Mouse (Mus musculus) frontal cortex, postnatal 36 days (tissue): ENCODE data around the gene Sptbn1.

Experiments
- DNase-seq, 2 experiments: peaks; one replicate each; pipeline ENCODE4 v3.0.0; 2022; ENCODE audit warnings: low spot score in 2 of 2

Sptbn1 gene

DNA sequence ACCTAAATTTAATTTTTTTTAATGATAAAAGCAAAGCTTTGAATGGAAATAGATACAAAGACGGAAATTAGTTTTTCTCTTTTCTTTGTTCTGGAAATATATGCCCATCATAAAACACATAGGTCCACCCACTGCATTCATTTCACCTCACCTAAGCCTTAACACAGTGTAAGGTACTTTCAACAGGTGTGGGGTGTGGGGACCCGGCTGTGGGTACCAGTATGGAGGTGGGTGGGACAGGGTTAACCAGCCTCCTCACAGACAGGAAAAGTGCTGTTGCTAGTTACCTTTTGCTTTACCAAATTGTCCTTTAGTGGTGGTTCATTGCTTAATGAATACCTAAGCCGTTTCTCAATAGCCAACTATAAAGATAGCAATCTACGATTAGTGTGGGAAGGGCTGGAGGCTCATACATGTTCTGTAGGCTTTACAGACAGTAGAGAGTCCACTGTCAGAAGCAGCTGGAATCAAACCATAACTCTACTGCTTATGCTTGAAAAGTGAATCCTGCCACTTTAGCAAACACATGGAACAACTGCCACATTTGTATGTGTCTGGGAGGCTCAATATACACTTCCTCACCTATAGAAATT is 96.3 kb downstream of the Sptbn1 start:
- DNase-seq = no peak

DNA sequence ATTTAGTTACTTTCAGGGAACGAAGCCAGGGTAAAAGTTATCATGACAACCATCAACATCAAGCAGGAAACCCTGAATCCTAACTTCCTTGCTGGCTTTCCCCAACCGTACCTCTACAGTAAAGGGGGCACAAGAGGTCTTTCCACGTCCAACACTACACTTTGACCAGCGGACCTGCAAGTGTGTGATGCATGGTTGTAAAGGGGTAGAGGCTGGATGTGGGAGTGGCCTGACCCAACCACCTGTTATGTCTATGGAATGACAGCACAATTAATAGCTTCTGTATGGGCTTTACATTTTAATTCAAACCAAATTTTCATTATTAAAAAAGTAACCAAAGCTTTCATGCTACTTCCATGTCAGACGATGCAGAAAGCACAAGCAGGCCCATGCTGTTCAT is 96.8 kb downstream of the Sptbn1 start:
- DNase-seq = no peak

- DNase-seq = no peak
Measured at GRCm38 (mm10) chr11:30166551-30166922, 101.4 kb downstream of the Sptbn1 start.

DNA sequence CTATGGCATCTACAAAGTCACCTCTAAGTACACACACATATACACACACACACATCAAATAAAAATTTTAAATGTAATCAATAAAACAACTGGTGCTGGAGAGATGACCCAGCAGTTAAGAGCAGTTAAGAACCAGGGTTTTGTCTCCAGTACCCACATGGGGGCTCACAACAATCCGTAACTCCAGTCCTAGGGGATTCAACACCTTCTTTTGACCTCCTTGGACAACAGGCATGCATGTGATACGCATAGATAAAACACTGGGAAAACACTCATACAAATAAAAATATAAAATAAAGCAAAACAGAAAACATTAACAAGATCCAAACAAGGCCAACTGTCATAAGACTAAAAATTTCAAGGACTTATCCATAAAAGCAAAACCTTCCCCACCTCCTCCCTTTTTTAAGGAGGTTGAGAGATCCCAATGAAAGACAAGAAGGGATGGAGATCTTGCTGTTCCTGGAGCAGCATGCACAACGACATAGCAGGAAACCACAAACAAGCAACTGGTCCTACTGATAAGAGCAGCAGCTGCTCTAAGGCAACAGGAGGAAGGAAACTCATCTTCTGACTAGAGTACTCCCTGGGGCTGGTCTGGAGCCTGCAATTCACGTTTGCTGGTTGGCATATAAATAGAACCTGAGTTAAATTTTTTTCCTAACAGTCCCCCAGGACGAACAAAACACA is 102.0 kb downstream of the Sptbn1 start:
- no peak for DNase-seq

GRCm38 (mm10) chr11:30164515-30165214 is 103.3 kb downstream of the Sptbn1 start:
- no peak for DNase-seq

DNA sequence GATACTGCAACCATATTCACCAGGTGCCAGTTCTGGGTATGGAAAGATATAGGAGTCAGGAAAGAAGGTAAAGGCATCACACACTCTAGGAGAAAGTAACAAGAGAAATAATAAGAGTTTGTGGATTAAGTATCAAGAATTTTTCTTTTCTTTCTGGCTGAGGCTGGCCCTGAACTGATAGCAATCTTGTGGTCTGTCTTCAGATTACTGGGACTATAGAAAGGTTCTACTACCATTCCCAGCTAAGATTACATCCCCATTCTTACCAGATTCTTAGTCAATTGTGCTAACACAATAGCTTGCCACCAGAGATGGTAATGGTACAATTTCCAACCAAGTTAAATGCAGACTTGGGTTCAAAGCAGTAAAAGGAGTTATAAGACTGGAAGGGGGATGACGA is 104.1 kb downstream of the Sptbn1 start:
- DNase-seq = no peak

DNA sequence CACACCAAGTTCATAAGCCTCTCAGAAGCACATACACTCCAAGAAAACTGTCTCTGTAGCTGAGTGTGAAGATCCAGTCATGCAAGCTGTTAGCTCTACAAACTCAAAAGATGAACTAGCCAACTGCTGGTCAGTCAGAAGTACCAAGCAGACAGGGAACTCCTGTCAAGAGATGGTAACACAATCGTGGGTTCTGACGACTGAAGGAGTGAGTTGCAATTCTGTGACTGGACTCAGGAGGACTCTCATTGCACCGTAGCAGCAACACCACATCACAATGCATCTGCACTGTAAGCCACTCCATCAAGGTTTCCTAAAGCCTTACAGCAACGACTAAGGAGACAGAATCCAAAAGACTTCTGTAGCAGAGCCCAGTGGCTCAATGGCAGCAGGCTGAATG is 104.9 kb downstream of the Sptbn1 start:
- DNase-seq = no peak

DNA sequence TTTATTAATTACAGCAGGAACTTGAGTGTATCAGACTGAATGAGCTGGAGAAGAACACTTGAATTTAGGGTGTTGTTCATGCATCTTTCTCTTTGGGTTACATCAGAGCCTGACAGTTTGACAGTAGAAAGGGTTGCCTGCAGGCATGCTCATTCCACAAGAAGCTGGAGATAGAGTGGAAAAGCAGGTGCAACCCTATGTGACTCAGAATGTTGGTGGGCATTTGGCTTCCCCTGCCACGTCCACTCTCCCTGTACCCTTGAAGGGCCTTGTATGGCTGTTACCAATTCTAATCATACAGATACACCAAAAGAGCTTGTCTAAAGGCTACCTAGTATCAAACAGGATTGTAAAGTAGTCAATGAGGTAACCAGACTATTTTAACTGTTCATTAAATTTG is 106.2 kb downstream of the Sptbn1 start:
- no peak for DNase-seq

- peak; percentile 30 to 45 for DNase-seq
Measured at GRCm38 (mm10) chr11:30161173-30161650, 106.8 kb downstream of the Sptbn1 start.

DNA sequence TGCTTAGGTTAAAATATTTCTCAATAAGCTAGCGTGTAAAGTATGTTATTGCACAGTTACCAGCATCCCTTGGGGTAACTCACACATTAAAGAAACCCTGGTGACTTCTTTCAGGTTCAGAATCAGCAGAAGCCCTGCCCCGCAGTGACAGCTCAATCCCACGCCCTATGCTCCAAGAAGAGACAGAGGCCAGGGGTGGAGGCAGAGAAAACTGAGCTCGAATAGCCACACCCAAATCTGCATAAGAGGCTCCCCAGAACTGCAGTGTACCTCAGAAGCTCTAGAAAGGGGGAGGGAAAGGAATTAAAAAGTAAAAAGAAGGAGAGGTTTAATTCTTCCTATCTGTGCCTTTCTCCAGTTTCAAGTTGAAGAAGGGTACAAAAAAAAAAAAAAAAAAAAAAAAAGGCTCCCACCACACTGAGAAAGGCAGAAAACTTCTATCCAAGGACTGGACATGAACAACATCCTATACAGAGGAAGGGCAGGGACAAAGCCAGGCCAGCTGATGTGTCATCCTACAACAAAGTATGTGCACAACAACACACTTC is 107.3 kb downstream of the Sptbn1 start:
- DNase-seq = no peak

DNA sequence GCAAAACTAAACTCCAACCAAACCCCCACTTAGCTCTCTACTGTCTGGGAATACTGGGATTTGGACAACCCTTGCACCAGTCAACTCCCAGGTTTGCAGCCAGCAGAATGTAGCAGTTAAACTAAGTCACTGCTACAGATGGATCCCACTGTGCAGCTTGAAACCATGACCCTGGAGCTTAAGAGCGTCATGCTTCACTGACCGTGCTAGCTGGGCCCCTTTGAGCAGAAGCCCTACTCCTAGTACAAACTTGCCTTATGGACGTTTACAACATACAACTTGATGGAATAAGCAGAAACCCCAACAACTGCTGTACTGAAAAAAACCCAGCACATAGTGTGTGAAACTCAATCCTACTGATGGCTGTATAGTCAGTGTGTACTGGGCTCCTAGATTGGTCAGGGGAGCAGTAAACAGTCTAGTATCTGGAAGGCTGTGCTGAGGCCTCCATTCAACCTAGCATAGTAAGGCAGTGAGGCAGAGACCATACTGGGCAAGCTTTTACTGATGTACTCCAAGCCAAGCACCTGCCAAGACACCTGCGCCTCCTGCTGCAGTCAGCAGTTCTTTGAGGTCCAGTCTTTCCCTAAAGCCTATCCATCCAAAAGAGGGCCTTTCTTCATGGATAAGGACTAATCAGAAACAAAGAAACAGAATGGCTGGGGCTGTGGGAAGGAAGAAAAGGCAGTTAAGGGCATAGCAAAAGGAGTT is 108.3 kb downstream of the Sptbn1 start:
- no peak for DNase-seq

DNA sequence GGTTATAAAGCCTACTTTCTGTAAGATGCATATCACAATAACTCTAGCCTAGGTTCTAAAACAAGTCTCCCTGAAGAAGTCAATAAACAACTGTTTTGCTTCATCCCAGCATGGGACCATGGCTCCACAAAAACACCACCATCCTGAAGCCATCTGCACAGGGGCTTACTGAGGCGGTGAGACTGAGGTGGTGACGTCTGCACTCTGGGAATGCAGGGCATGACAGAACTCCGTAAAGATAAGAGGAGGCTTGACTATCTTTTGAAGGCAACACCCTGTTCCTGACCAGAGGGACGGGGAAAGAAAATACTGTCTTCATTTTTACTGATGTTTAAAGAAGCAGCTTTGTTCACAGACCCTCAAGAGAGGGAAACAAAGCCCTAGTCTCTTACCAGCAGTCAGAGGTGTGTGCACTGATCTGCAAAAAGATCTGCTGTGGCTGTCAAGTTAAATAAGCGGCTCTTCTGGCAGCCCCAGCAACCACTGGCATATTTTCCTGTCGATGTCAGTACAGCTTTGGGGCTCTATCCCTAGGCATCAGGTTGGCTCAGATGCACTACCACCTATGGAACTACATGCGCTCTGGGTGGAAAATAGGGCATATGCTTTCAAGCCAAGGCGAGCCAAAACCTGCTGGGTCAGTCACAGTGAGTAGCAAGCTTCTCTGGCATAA is 109.8 kb downstream of the Sptbn1 start:
- no peak for DNase-seq

GRCm38 (mm10) chr11:30155887-30156286 is 112.1 kb downstream of the Sptbn1 start:
- DNase-seq = no peak

GRCm38 (mm10) chr11:30154980-30155379 is 113.0 kb downstream of the Sptbn1 start:
- DNase-seq = no peak

DNA sequence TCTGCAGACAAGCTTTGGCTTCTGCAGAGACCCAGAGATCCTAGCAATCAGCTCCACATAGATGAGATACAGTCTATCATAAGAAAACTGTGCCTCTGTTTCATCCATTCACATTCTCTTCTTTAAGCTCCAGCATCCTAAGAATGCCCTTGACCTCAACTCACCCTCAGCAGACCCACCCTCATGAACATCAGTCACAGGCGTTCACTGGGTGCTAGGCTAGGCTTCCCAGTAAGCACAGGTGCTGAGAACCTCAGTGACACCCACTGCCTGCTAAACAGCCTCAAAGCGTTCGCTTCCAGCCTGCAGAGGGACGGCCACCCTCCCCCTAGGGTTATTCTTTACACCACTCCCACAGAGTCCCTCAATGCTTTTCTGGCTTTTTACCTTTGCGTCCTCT is 119.1 kb downstream of the Sptbn1 start:
- DNase-seq = no peak

DNA sequence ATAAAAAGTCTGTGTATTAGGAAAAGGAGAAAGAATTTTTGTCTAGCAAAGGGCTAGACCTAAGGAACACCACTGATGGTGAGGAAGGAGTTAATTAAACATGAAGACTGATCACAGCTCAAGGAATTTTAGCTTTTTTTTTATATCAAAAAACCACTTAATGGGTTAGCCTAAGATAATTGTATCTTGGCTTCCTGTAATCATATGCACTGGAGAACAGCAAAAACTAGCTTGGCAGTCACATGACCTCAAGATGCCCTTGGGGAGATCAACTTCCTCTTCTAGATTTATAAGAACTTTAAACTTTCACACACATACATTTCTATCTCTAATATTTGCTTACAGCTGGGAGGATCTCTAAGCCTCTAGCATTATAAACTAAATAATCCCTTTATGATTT is 119.6 kb downstream of the Sptbn1 start:
- DNase-seq = no peak

- DNase-seq = no peak
Measured at GRCm38 (mm10) chr11:30147882-30148281, 120.1 kb downstream of the Sptbn1 start.

GRCm38 (mm10) chr11:30143090-30143489 is 124.9 kb downstream of the Sptbn1 start:
- no peak for DNase-seq

DNA sequence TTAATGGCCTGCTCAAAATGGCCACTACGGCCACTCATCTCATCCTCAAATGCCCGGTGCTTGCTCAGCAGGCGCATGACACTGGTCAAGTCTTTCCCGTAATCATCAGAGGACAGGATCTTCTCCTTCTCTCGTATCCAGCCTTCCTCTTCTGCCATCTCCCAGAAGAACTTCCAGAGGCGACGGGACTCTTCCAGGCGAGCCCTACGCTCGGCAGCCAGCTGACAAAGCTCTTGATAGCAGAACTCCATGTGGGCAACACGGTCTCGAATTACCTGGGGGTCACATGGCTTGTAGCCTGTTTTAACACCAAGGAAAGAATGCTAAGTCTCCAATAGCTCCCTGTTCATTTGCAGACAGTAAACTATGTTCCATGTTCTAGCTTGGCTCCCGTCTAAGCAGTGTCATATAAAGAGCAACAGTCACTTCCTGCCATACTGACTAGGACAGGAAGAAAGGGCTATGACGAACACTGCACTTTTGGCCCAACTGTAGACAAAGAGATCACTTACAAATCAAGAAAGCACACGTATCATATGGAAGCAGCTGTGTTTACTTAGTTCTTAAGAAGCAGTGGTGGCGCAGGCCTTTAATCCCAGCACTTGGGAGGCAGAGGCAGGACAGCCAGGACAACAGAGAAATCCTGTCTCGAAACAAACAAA is 128.7 kb downstream of the Sptbn1 start:
- no peak for DNase-seq

GRCm38 (mm10) chr11:30137081-30137480 is 130.9 kb downstream of the Sptbn1 start:
- no peak for DNase-seq

DNA sequence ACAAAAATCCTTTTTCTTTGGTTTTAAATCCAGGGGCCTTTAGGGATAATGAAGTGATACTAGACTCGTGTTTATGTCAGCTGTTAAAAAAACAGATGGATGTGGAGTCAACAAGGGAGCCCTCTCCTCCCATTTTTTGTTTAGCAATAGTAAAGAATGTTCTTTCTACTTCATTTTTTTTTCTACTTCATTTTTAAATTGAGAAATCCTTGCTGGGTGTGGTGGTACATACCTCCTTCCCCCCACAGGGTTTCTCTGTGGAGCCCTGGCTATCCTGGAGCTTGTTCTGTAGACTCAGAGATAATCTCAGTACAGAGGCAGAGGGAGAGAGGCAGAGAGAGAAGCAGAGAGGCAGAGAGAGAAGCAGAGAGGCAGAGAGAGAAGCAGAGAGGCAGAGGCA is 133.9 kb downstream of the Sptbn1 start:
- no peak for DNase-seq
